Mouse (Mus musculus) intestine, postnatal 0 days (tissue): Measurements from ENCODE around the gene Ift22. TPM values are rescaled to one million over a fixed set of nuclear protein-coding genes. Genes with fewer than 3 reads are reported as not detected.
A peak's percentile ranks its signal among the peaks of the same experiment; 100 is the strongest.

Experiments used
- ATAC-seq: fragments of 200-750 bp; cut with Nextera tagmentation; 2 replicates; pipeline ENCODE4 v1.8.0; 2017; ENCODE audit warnings: mild to moderate bottlenecking, moderate TSS enrichment, moderate library complexity
- H3K27ac ChIP-seq: fragments of 300-500 bp; sonication (generic); 2 replicates; pipeline ENCODE4 v1.5.1; 2014; ENCODE audit warnings: mild to moderate bottlenecking, low read depth, low read length, moderate library complexity
- H3K27me3 ChIP-seq: fragments of 300-500 bp; sonication (generic); replicated peaks from 2 replicates; pipeline ENCODE4 v1.6.1; 2014; ENCODE audit warnings: low read length, mixed read lengths; ENCODE audit not compliant: control insufficient read depth, insufficient read depth
- H3K36me3 ChIP-seq: fragments of 300-500 bp; sonication (generic); 2 replicates; pipeline ENCODE4 v1.6.1; 2014; ENCODE audit warnings: mild to moderate bottlenecking, moderate library complexity; ENCODE audit not compliant: control insufficient read depth, insufficient read depth
- H3K4me1 ChIP-seq: fragments of 300-500 bp; sonication (generic); replicated peaks from 2 replicates; pipeline ENCODE4 v1.6.1; 2014; ENCODE audit warnings: antibody characterized with exemption, low read length, mixed read lengths; ENCODE audit not compliant: control insufficient read depth, insufficient read depth
- H3K4me2 ChIP-seq: fragments of 300-500 bp; sonication (generic); replicated peaks from 2 replicates; pipeline ENCODE4 v1.6.1; 2014; ENCODE audit warnings: low read depth, mild to moderate bottlenecking, moderate library complexity
- H3K4me3 ChIP-seq: fragments of 300-500 bp; sonication (generic); 2 replicates; pipeline ENCODE4 v1.5.1; 2014; ENCODE audit warnings: low read depth, low read length
- H3K9ac ChIP-seq: fragments of 300-500 bp; sonication (generic); 2 replicates; pipeline ENCODE4 v1.6.1; 2014; ENCODE audit warnings: mild to moderate bottlenecking, low read depth, low read length
- H3K9me3 ChIP-seq: fragments of 300-500 bp; sonication (generic); 2 replicates; pipeline ENCODE4 v1.6.1; 2016; ENCODE audit warnings: mixed run types; ENCODE audit not compliant: control insufficient read depth
- CTCF ChIP-seq: sonication (generic); IDR thresholded peaks from 2 replicates; pipeline ENCODE4 v1.5.1; 2016; ENCODE audit warnings: low read depth, mild to moderate bottlenecking, control low read depth, antibody characterized with exemption, moderate library complexity
- WGBS: fragments of 180-500 bp; shearing (Covaris S2); extraction: QIAGEN DNeasy Blood & Tissue Kit; methylation state at CpG from one replicate; pipeline ENCODE4 v1.1.7; 2014; 5-methylcytosine and 5-hydroxymethylcytosine counted together
- polyA plus RNA-seq: library from polyadenylated mRNA; unstranded; fragments of >200 nt; fragmentation: Nextera tagmentation; extraction: Ambion mirVana; gene quantifications from 2 replicates; pipeline ENCODE4 v1.2.1, GENCODE M21; 2015

Ift22 gene
- polyA plus RNA-seq, 1 experiment from 2014 or later = 25.2 TPM

DNA sequence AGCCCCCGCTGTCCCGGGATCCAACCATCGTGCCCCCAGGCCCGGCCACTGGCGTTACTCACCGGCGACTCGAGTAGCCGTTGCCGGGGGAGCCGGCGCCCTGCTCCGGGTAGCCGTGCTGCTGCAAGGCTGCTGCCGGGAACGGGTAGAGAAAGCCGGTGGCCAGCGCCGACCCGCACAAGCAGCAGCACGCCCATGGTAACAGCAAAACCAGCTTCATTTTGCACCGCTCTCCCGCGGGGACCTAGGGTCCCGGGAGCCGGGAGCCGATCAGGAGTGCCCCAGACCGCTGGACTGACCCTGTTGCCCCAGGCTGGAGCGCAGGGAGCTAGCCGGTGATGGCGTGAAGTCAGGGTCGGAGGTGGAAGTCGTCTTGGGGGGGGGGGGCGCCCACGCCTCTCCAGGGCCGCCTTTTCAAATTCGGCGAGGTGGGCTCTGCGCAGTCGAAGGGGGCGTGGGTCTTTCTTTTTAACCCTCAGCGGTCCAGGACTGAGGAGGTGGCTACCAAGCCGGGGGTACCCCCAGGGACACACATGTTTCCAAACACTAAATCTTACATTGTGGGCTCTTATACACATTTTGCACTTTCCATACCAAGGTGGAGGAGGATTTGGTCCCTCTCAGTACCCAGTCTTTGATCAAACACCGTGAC lies 25.0 kb upstream of the Ift22 start, which contains the start of gene Col26a1:
Gene Col26a1 (minus strand): TSS at position 422 of the 652 bp plus-strand sequence.
- Histone ChIP-seq H3K9ac (no peak within 1 kb of the TSS), H3K9me3 (no peaks in the 10 kb centered on the region), H3K27me3 (peaks cover 33% of the 10 kb centered on the region), H3K36me3 (no peaks in the 10 kb centered on the region), H3K4me2 (peak within 1 kb of the TSS; percentile 63), H3K4me3 (peak within 1 kb of the TSS; percentile 26), H3K4me1 (no peaks in the 10 kb centered on the region), H3K27ac (no peak within 1 kb of the TSS)
- WGBS = 3% methylated on average over 42 of the region's 44 CpGs
- ATAC-seq = peak; percentile 19; the same call in 1 of the 2 replicates
- no peak for TF ChIP-seq CTCF

DNA sequence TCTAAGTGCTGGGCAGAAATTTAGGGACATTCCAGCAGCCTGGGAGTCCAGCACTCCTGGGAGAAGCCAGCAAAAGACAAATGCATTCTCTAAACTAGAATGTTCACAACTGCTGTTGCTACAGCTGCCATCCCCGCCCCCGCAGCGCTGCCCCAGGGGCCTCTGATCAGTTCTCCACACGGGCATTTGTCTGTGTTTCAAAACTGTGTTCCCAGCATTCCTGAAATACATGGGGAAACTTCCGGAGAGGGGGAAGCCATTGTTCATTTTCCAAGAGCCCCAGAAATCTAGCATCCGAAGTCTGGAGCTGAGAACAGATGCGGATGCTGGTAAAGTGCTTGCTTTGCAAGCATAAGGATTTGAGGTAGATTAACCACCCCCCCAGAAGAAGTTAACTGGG lies 21.0 kb upstream of the Ift22 start:
- H3K9me3 ChIP-seq = no peaks in the 10 kb centered on the region
- no peak overlapping the region for H3K27ac ChIP-seq
- no peak overlapping the region for H3K9ac ChIP-seq
- peaks cover 27% of the 10 kb centered on the region for H3K27me3 ChIP-seq
- TF ChIP-seq CTCF = no peak
- H3K4me2 ChIP-seq = no peak overlapping the region
- no peak for ATAC-seq
- H3K4me1 ChIP-seq = no peaks in the 10 kb centered on the region
- no peaks in the 10 kb centered on the region for H3K36me3 ChIP-seq
- H3K4me3 ChIP-seq = no peak overlapping the region
- WGBS = 39% methylated on average over 7 of the region's 7 CpGs

DNA sequence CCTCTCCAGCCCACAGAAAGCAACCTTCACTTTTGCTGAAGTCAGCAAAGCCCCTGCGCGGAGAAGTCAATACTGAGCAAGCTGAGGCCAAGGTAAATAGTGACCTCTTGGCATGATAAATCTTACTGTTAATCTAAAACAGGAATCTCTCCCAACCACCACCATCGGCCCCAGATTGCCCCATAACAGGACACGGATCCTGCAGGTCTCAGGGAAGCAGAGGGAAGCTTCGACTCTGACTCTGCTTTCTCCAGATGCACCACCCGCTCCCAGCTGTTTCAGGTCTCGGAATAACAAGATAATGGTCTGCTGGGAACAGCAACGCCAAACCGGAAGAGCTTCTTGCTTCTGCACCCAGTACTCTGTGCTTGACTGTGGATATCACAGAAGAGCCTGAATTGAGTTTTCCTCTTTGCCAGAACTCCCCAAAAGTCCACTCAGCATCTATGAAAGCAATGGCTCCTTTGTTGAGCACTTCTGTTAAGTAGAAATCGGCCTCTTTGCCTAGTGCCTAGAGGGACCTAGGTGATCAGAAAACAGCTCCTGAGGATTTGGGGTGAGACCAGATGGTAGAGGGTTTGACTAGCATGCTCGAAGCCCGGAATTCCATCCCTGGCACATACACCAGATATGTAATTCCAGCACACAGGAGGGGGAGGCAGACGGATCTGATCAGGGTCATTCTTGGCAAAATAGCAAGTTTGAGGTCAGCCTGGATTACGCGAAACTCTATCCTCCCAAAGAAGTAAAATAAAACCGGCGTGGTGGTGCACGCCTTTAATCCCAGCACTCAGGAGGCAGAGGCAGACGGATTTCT lies 19.2 kb upstream of the Ift22 start:
- Histone ChIP-seq H3K4me1 (no peaks in the 10 kb centered on the region), H3K9me3 (no peaks in the 10 kb centered on the region), H3K27ac (no peak overlapping the region), H3K4me3 (no peak overlapping the region), H3K4me2 (no peak overlapping the region), H3K9ac (no peak overlapping the region), H3K36me3 (no peaks in the 10 kb centered on the region), H3K27me3 (peaks cover 9% of the 10 kb centered on the region)
- ATAC-seq = no peak
- no peak for TF ChIP-seq CTCF
- 45% methylated on average over 19 of the region's 19 CpGs for WGBS

DNA sequence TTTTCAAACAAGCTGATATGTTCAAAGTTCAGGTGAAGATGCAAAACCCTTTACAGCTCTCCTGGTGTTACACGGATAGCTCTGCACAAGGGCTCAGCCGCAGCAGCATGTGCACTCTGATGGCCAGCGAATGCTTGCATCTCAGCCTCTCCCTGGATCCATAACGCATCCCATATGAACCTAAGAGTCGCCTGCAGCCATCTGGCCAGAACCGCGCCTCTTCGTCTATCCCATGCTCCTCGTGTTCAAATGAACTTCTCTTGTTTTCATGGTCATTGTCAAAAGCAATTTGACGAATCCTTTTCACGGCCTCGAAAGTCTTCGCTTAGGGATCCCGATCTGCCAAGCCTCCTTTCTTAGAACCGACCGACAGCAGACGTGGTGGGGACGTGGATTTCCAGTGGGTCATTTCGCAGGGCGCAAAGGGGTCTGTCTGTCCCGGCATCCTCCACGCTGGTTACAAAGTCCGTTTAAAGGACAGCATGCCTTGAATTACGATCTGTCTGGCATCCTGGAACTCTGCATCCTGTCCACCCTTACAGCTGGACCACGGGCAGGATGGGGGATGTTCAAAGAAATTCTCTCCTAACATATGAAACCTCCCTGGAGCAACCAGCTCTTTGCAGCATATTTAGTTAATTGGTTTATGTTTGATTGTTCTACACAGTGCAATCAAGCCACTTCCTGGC lies 13.0 kb upstream of the Ift22 start:
- no peak overlapping the region for H3K27ac ChIP-seq
- TF ChIP-seq CTCF = no peak

DNA sequence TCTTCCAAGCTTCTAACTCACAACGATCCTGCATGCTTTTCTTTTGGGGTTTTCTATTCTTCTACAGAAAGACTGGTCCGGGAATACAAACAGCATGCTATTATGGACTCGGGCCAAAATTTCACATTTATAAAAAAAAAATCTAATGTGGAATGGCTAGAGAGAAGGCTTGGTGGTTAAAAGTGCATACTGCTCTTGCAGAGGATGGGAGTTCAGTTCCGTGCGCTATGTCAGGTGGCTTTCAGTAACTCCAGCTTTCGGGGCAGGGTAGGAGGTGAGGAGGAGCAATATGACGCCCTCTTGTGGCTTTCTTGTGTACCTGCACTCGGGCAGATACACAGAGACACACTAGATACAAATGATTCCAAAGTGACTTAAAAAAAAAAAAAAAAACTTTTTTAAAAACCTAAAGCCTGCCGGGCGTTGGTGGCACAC lies 12.4 kb upstream of the Ift22 start:
- Histone ChIP-seq H3K4me2 (no peak overlapping the region), H3K27ac (no peak overlapping the region), H3K9ac (no peak overlapping the region), H3K4me3 (no peak overlapping the region), H3K36me3 (no peaks in the 10 kb centered on the region), H3K9me3 (no peaks in the 10 kb centered on the region), H3K4me1 (no peaks in the 10 kb centered on the region), H3K27me3 (no peaks in the 10 kb centered on the region)
- no peak for ATAC-seq
- peak; percentile 47 for TF ChIP-seq CTCF
- 52% methylated on average over 10 of the region's 10 CpGs for WGBS

More for the DNA sequence above, 13.0 kb upstream of the Ift22 start:
- H3K27me3 ChIP-seq = no peaks in the 10 kb centered on the region
- H3K9ac ChIP-seq = no peak overlapping the region
- H3K4me3 ChIP-seq = no peak overlapping the region
- no peaks in the 10 kb centered on the region for H3K36me3 ChIP-seq
- WGBS = 56% methylated on average over 25 of the region's 25 CpGs
- no peaks in the 10 kb centered on the region for H3K9me3 ChIP-seq
- H3K4me2 ChIP-seq = no peak overlapping the region
- no peak for ATAC-seq
- no peaks in the 10 kb centered on the region for H3K4me1 ChIP-seq

DNA sequence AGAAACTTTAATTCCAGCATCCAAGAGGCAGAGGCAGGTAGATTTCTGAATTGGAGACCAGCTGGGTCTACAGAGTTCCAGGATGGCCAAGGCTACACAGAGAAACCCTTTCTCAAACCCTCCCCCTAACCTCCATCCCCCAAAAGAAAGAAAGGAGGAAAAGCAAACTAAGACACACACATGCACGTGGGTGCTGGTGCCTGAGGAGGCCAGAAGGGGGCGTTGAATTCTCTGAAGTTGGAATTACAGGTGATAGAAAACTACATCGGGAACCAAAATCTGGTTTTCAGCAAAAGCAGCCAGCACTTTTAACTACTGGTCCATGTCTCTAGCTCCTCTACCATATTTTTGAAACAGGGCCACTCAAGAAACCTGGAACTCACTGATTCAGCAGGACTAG lies 3.3 kb upstream of the Ift22 start:
- WGBS = 64% methylated on average over 3 of the region's 3 CpGs
- H3K9ac ChIP-seq = no peak overlapping the region
- no peaks in the 10 kb centered on the region for H3K36me3 ChIP-seq
- H3K4me3 ChIP-seq = no peak overlapping the region
- no peak overlapping the region for H3K27ac ChIP-seq
- ATAC-seq = no peak
- no peaks in the 10 kb centered on the region for H3K9me3 ChIP-seq
- no peaks in the 10 kb centered on the region for H3K27me3 ChIP-seq
- H3K4me2 ChIP-seq = no peak overlapping the region
- no peak for TF ChIP-seq CTCF
- no peaks in the 10 kb centered on the region for H3K4me1 ChIP-seq
